Comparison of ENCODE assay signal across 8 mouse cellular contexts in the genomic region with DNA sequence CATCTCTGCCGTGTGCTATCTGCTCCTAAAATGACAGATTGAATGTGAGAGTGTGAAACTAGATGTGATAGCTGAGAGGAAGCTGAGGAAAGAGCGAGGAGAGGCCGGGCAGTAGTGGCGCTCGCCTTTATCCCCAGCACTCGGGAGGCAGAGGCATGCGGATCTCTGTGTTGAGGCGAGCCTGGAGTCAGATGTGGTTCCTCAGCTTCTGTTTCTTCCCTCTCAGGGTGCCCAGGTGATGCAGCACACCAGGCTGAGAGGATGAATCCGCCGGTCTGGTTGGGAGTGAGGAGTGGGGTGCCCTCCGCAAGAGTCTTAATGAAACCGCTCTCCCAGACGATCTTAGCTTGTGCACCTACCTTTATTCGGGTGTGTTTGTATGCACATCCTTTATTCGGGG. TPM values are rescaled to one million over a fixed set of nuclear protein-coding genes. Genes with fewer than 3 reads are reported as not detected.
A peak's percentile ranks its signal among the peaks of the same experiment; 100 is the strongest.
DNase-seq lines count a peak whose midpoint lies in the region; ATAC-seq and TF ChIP-seq lines count a peak whose summit lies in the region.
"Had no signal": no experiment of that assay in that cellular context is flagged by ENCODE, and none has a peak within 500 bp of the region (broad histone marks: within the 10 kb centered on the region; RNA-seq: fewer than 3 reads in every experiment).

No protein-coding gene starts in this region.

- ATAC-seq in heart, postnatal 0 days (ENCODE audit: insufficient read depth, low read depth) = no peak
- ATAC-seq in liver, embryonic 16.5 days (ENCODE audit: low read depth) = no peak
- ATAC-seq in granulocyte monocyte progenitor cell, adult 5-6 weeks (replicated peaks; ENCODE audit: poor library complexity, severe bottlenecking) = no peak
- ATAC-seq in frontal cortex, adult (ENCODE audit: low TSS enrichment) = no peak

- 54% methylated on average over 15 of the region's 15 CpGs for WGBS in heart, postnatal 0 days
- WGBS in liver, embryonic 16.5 days (ENCODE audit: insufficient replicate concordance) = 44% methylated on average over 15 of the region's 15 CpGs

- no peaks in the 10 kb centered on the region for H3K79me3 ChIP-seq in C2C12 (ENCODE audit: low read depth)

- TF ChIP-seq CTCF in C2C12 (IDR thresholded peaks at IDR 0.05; ENCODE audit: control insufficient read depth, insufficient read depth, insufficient read length) (no peak), E14TG2a.4 (conservative IDR thresholded peaks at IDR 0.05; ENCODE audit: low read length) (no peak)
- TF ChIP-seq CTCF in heart, postnatal 0 days (IDR thresholded peaks at IDR 0.05; ENCODE audit: low read depth) = no peak

- peak overlapping the region; percentile 58 for H3ac ChIP-seq in C2C12 (ENCODE audit: control insufficient read depth, insufficient read length, low read depth)

- peak overlapping the region; percentile 27 for H3K27ac ChIP-seq in heart, postnatal 0 days (ENCODE audit: low read depth)
- no peak overlapping the region for H3K27ac ChIP-seq in liver, embryonic 16.5 days (ENCODE audit: low read length)

- peaks cover 64% of the 10 kb centered on the region for H3K4me1 ChIP-seq in E14TG2a.4 (replicated peaks; ENCODE audit: low read depth, low read length)
- peaks cover 10% of the 10 kb centered on the region for H3K4me1 ChIP-seq in heart, postnatal 0 days (ENCODE audit: control insufficient read depth, insufficient read depth)
- peaks cover 14% of the 10 kb centered on the region for H3K4me1 ChIP-seq in liver, embryonic 16.5 days (ENCODE audit: control insufficient read depth, low read depth, low read length)

- H3K4me3 ChIP-seq in C2C12 (ENCODE audit: insufficient read depth, poor library complexity, severe bottlenecking) (no peak overlapping the region), E14TG2a.4 (replicated peaks; ENCODE audit: low read length) (peak overlapping the region; percentile 51)
- H3K4me3 ChIP-seq in heart, postnatal 0 days (ENCODE audit: low read depth, low read length) = peak overlapping the region; percentile 36
- H3K4me3 ChIP-seq in liver, embryonic 16.5 days (ENCODE audit: low read depth, low read length) = no peak overlapping the region
- H3K4me3 ChIP-seq: erythroblast, embryonic 14.5 days had no signal

- no peak for DNase-seq in heart, postnatal 0 days (ENCODE audit: low spot score)
- no peak for DNase-seq in cerebellum, adult 9-11 months

- no peak for TF ChIP-seq EP300 in heart, postnatal 0 days (IDR thresholded peaks at IDR 0.05; ENCODE audit: low read depth)

- H3K9ac ChIP-seq in heart, postnatal 0 days (replicated peaks; ENCODE audit: low read depth, low read length) = 0 out of 2 replicates have a peak overlapping the region, but pooled peaks have one; percentile 12
- no peak overlapping the region for H3K9ac ChIP-seq in liver, embryonic 16.5 days (ENCODE audit: low read depth, low read length)

- H3K36me3 ChIP-seq in C2C12 (ENCODE audit: control insufficient read depth, insufficient read depth) (no peaks in the 10 kb centered on the region), E14TG2a.4 (ENCODE audit: insufficient read depth, low read length) (peaks cover 3% of the 10 kb centered on the region; the same call in 1 of the 2 replicates)
- no peaks in the 10 kb centered on the region for H3K36me3 ChIP-seq in heart, postnatal 0 days (replicated peaks; ENCODE audit: control insufficient read depth, insufficient read depth, low read length)
- H3K36me3 ChIP-seq in liver, embryonic 16.5 days (ENCODE audit: control insufficient read depth, insufficient read depth) = no peaks in the 10 kb centered on the region

- H3K9me3 ChIP-seq in E14TG2a.4 (ENCODE audit: low read length) = no peaks in the 10 kb centered on the region
- no peaks in the 10 kb centered on the region for H3K9me3 ChIP-seq in heart, postnatal 0 days (replicated peaks; ENCODE audit: control insufficient read depth, low read length)
- H3K9me3 ChIP-seq in liver, embryonic 16.5 days (replicated peaks; ENCODE audit: control insufficient read depth, low read length) = no peaks in the 10 kb centered on the region

- H3K27me3 ChIP-seq in C2C12 (ENCODE audit: control insufficient read depth, insufficient read depth, insufficient read length) = no peaks in the 10 kb centered on the region
- peaks cover 40% of the 10 kb centered on the region for H3K27me3 ChIP-seq in E14TG2a.4 (ENCODE audit: insufficient read depth, low read length)
- H3K27me3 ChIP-seq in heart, postnatal 0 days (ENCODE audit: control insufficient read depth, insufficient read depth, low read length) = 0 out of 2 replicates have a peak, but pooled peaks cover 3% of the 10 kb centered on the region
- H3K27me3 ChIP-seq in liver, embryonic 16.5 days (ENCODE audit: control insufficient read depth, insufficient read depth, low read depth, low read length) = peaks cover 43% of the 10 kb centered on the region

- peak overlapping the region; percentile 59 for H3K4me2 ChIP-seq in heart, postnatal 0 days (ENCODE audit: low read depth, low read length)
- H3K4me2 ChIP-seq in liver, embryonic 16.5 days (ENCODE audit: low read depth, low read length) = peak overlapping the region; percentile 27; the same call in 1 of the 2 replicates

- no peaks in the 10 kb centered on the region for H3K79me2 ChIP-seq in C2C12 (ENCODE audit: control insufficient read depth, insufficient read depth)

TF ChIP-seq in C2C12, 6 proteins besides CTCF, POLR2A, EP300 and RAD21:
- TF ChIP-seq CEBPB (IDR thresholded peaks at IDR 0.05; ENCODE audit: low read depth) (no peak), MYOD1 (IDR thresholded peaks at IDR 0.05; ENCODE audit: control insufficient read depth, insufficient read length, low read depth) (no peak), MYOG (IDR thresholded peaks at IDR 0.05; ENCODE audit: control insufficient read depth, extremely low read depth, insufficient read length) (no peak), USF1 (IDR thresholded peaks at IDR 0.05; ENCODE audit: low read depth) (no peak), MAX (IDR thresholded peaks at IDR 0.05) (no peak), FOSL1 (IDR thresholded peaks at IDR 0.05; ENCODE audit: insufficient read depth, low read length, poor library complexity, severe bottlenecking) (no peak)

RNA-seq across cellular contexts. Expression of a gene that starts 49.1 kb away (rescaled TPM):
- polyA plus RNA-seq in C2C12 (2012; fragmentation: generic; extraction: Trizol) = 341 TPM
- total RNA-seq in heart, postnatal 0 days (2014; rRNA removed; ENCODE audit: low replicate concordance) = 26.0 and 33.9 TPM in 2 replicates
- 93.6 and 102 TPM in 2 replicates for polyA plus RNA-seq in heart, postnatal 0 days (2015; fragmentation: Nextera tagmentation; extraction: Ambion mirVana)
- polyA plus RNA-seq in liver, embryonic 16.5 days (2015; fragmentation: Nextera tagmentation; extraction: Ambion mirVana) = 94.3 and 105 TPM in 2 replicates
- 734 and 909 TPM in 2 replicates for total RNA-seq in granulocyte monocyte progenitor cell, adult 5-6 weeks (2014; fragmentation: Nextera tagmentation)
- total RNA-seq in granulocyte monocyte progenitor cell, adult 5-6 weeks (2017) = 363 and 370 TPM in 2 replicates

Comparison
In these comparisons a context has a peak if more than half of its experiments do, and no peak if none do; other contexts are left out.
1. H3K4me3 ChIP-seq: peak in E14TG2a.4 (single experiment) and heart, postnatal 0 days (single experiment); none in C2C12 (single experiment) and liver, embryonic 16.5 days (single experiment).